Mouse (Mus musculus) erythroblast, embryonic 14.5 days (primary cell): Measurements from ENCODE around the gene Efhc1.

Experiments
- GATA1 ChIP-seq: IDR thresholded peaks from 2 replicates; pipeline ENCODE4 v1.6.1; 2012; ENCODE audit warnings: low read length, inconsistent platforms, mixed read lengths
- TAL1 ChIP-seq: IDR thresholded peaks from 3 replicates; pipeline ENCODE4 v1.6.1; 2012; ENCODE audit warnings: low read length, inconsistent platforms, mixed read lengths

DNA sequence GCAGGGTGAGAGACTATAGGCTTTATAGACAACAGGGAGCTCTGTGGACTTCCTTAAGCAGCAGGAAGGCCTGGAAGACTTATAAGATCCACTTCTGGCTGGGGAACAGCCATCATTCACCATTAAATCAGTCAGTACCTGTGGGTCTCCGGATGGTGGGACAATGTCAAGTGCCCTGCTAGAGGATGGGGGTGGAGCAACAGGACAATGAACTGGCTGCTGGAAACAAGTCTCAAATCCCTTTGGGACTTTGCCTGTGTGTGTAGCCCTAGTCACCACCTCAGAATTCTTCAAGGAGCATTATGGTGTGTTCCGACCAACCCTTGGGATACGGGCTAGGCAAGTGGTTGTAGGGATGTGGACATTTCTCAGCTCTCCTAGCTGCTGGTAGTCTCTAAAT is 71.7 kb downstream of the Efhc1 start:
- TF ChIP-seq TAL1 = no peak
- no peak for TF ChIP-seq GATA1
